Mouse (Mus musculus): Measurements from ENCODE around the gene Spred2. TPM values are rescaled to one million over a fixed set of nuclear protein-coding genes. Genes with fewer than 3 reads are reported as not detected.

Gene Spred2
- polyA plus RNA-seq, 1 experiment from 2014 or later: 5.7 TPM

GRCm38 (mm10) chr11:19979338-19979737 is 55.2 kb downstream of the Spred2 start:
- Histone ChIP-seq H3K9ac (ENCODE audit: low read depth, low read length) (no peak overlapping the region), H3K4me1 (replicated peaks; ENCODE audit: control insufficient read depth, insufficient read depth, low read length) (no peaks in the 10 kb centered on the region; the same call in 1 of the 2 replicates), H3K36me3 (ENCODE audit: control insufficient read depth, insufficient read depth) (0 out of 2 replicates have a peak, but pooled peaks cover 6% of the 10 kb centered on the region), H3K4me3 (ENCODE audit: low read depth, low read length) (peak overlapping the region; percentile 13; the same call in 1 of the 2 replicates), H3K4me2 (replicated peaks; ENCODE audit: low read depth) (peak overlapping the region; percentile 49), H3K9me3 (ENCODE audit: control insufficient read depth) (no peaks in the 10 kb centered on the region), H3K27me3 (replicated peaks; ENCODE audit: control insufficient read depth, insufficient read depth, low read length) (no peaks in the 10 kb centered on the region), H3K27ac (ENCODE audit: low read depth, low read length) (peak overlapping the region; percentile 91)
- ATAC-seq: peak; percentile 96
- WGBS: 4% methylated on average over 14 of the region's 14 CpGs
- TF ChIP-seq CTCF (IDR thresholded peaks at IDR 0.05; ENCODE audit: low read depth): no peak

- 74% methylated on average over 6 of the region's 6 CpGs for WGBS
- H3K27me3 ChIP-seq (replicated peaks; ENCODE audit: control insufficient read depth, insufficient read depth, low read length): no peaks in the 10 kb centered on the region
- H3K9me3 ChIP-seq (ENCODE audit: control insufficient read depth): no peaks in the 10 kb centered on the region
- ATAC-seq: no peak
- H3K36me3 ChIP-seq (ENCODE audit: control insufficient read depth, insufficient read depth): no peaks in the 10 kb centered on the region
- H3K4me2 ChIP-seq (replicated peaks; ENCODE audit: low read depth): no peak overlapping the region
- H3K4me1 ChIP-seq (replicated peaks; ENCODE audit: control insufficient read depth, insufficient read depth, low read length): peaks cover 8% of the 10 kb centered on the region
- H3K27ac ChIP-seq (ENCODE audit: low read depth, low read length): no peak overlapping the region
- H3K4me3 ChIP-seq (ENCODE audit: low read depth, low read length): no peak overlapping the region
- TF ChIP-seq CTCF (IDR thresholded peaks at IDR 0.05; ENCODE audit: low read depth): no peak
- no peak overlapping the region for H3K9ac ChIP-seq (ENCODE audit: low read depth, low read length)
Measured at GRCm38 (mm10) chr11:19982113-19982512, 57.9 kb downstream of the Spred2 start.

GRCm38 (mm10) chr11:19982779-19983178 is 58.6 kb downstream of the Spred2 start:
- Histone ChIP-seq H3K4me1 (replicated peaks; ENCODE audit: control insufficient read depth, insufficient read depth, low read length) (peaks cover 14% of the 10 kb centered on the region), H3K4me2 (replicated peaks; ENCODE audit: low read depth) (no peak overlapping the region), H3K36me3 (ENCODE audit: control insufficient read depth, insufficient read depth) (no peaks in the 10 kb centered on the region), H3K9ac (ENCODE audit: low read depth, low read length) (no peak overlapping the region), H3K9me3 (ENCODE audit: control insufficient read depth) (no peaks in the 10 kb centered on the region), H3K27ac (ENCODE audit: low read depth, low read length) (no peak overlapping the region), H3K4me3 (ENCODE audit: low read depth, low read length) (no peak overlapping the region), H3K27me3 (replicated peaks; ENCODE audit: control insufficient read depth, insufficient read depth, low read length) (no peaks in the 10 kb centered on the region)
- no peak for TF ChIP-seq CTCF (IDR thresholded peaks at IDR 0.05; ENCODE audit: low read depth)
- ATAC-seq: no peak
- WGBS: 52% methylated on average over 6 of the region's 6 CpGs

- TF ChIP-seq CTCF (IDR thresholded peaks at IDR 0.05; ENCODE audit: low read depth): no peak
- Histone ChIP-seq H3K4me2 (replicated peaks; ENCODE audit: low read depth) (no peak overlapping the region), H3K9me3 (ENCODE audit: control insufficient read depth) (no peaks in the 10 kb centered on the region), H3K9ac (ENCODE audit: low read depth, low read length) (no peak overlapping the region), H3K27ac (ENCODE audit: low read depth, low read length) (no peak overlapping the region), H3K4me3 (ENCODE audit: low read depth, low read length) (no peak overlapping the region), H3K4me1 (replicated peaks; ENCODE audit: control insufficient read depth, insufficient read depth, low read length) (peaks cover 14% of the 10 kb centered on the region), H3K27me3 (replicated peaks; ENCODE audit: control insufficient read depth, insufficient read depth, low read length) (no peaks in the 10 kb centered on the region), H3K36me3 (ENCODE audit: control insufficient read depth, insufficient read depth) (no peaks in the 10 kb centered on the region)
- 45% methylated on average over 4 of the region's 4 CpGs for WGBS
- no peak for ATAC-seq
Measured at GRCm38 (mm10) chr11:19983298-19983697, 59.1 kb downstream of the Spred2 start.

- Histone ChIP-seq H3K27me3 (replicated peaks; ENCODE audit: control insufficient read depth, insufficient read depth, low read length) (no peaks in the 10 kb centered on the region), H3K9me3 (ENCODE audit: control insufficient read depth) (no peaks in the 10 kb centered on the region), H3K9ac (ENCODE audit: low read depth, low read length) (no peak overlapping the region), H3K4me3 (ENCODE audit: low read depth, low read length) (no peak overlapping the region), H3K4me1 (replicated peaks; ENCODE audit: control insufficient read depth, insufficient read depth, low read length) (peaks cover 14% of the 10 kb centered on the region), H3K4me2 (replicated peaks; ENCODE audit: low read depth) (no peak overlapping the region), H3K27ac (ENCODE audit: low read depth, low read length) (no peak overlapping the region; the same call in 1 of the 2 replicates), H3K36me3 (ENCODE audit: control insufficient read depth, insufficient read depth) (no peaks in the 10 kb centered on the region)
- no peak for ATAC-seq
- TF ChIP-seq CTCF (IDR thresholded peaks at IDR 0.05; ENCODE audit: low read depth): no peak
- WGBS: 88% methylated on average over 9 of the region's 9 CpGs
Measured at GRCm38 (mm10) chr11:19984029-19984428, 59.9 kb downstream of the Spred2 start.

- TF ChIP-seq CTCF (IDR thresholded peaks at IDR 0.05; ENCODE audit: low read depth): no peak
- H3K27me3 ChIP-seq (replicated peaks; ENCODE audit: control insufficient read depth, insufficient read depth, low read length): no peaks in the 10 kb centered on the region
- ATAC-seq: no peak
- no peak overlapping the region for H3K4me2 ChIP-seq (replicated peaks; ENCODE audit: low read depth)
- no peaks in the 10 kb centered on the region for H3K36me3 ChIP-seq (ENCODE audit: control insufficient read depth, insufficient read depth)
- peaks cover 14% of the 10 kb centered on the region for H3K4me1 ChIP-seq (replicated peaks; ENCODE audit: control insufficient read depth, insufficient read depth, low read length)
- H3K4me3 ChIP-seq (ENCODE audit: low read depth, low read length): no peak overlapping the region
- H3K27ac ChIP-seq (ENCODE audit: low read depth, low read length): no peak overlapping the region
- no peaks in the 10 kb centered on the region for H3K9me3 ChIP-seq (ENCODE audit: control insufficient read depth)
- H3K9ac ChIP-seq (ENCODE audit: low read depth, low read length): no peak overlapping the region
- 57% methylated on average over 5 of the region's 5 CpGs for WGBS
Measured at GRCm38 (mm10) chr11:19985283-19985854, 61.2 kb downstream of the Spred2 start.
